21 mouse cellular contexts compared by ENCODE assay signal in the genomic region with DNA sequence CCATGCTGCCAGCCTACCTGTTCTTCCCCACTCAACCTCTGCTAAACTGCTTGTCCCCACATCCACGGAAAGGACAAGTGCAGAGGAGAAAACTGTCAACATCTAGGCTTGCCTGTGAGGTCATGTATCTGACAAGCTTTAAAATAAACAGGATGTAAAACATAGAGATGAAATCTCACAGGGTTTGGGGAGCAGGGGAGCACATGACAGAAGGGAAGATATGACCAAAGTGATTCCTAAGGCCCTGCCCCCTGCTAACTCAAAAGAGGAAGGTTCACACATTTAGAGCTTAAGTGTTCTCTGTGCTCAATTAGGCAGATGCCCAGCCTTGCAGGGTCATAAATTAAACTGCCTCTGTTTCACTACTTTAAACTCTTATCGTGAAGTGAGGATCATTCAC. TPM values are rescaled to one million over a fixed set of nuclear protein-coding genes. Genes with fewer than 3 reads are reported as not detected.
DNase-seq lines count a peak whose midpoint lies in the region; ATAC-seq and TF ChIP-seq lines count a peak whose summit lies in the region.
"Had no signal": no experiment of that assay in that cellular context is flagged by ENCODE, and none has a peak within 500 bp of the region (broad histone marks: within the 10 kb centered on the region; RNA-seq: fewer than 3 reads in every experiment).

No protein-coding gene starts in this region.

- whole genome bisulfite sequencing in limb, embryonic 10.5 days: 57% methylated on average over 2 of the region's 2 CpGs

- TF ChIP-seq CTCF in G1E (IDR thresholded peaks at IDR 0.05; ENCODE audit: low read depth, low read length): no peak

- peaks cover 38% of the 10 kb centered on the region for H3K4me1 ChIP-seq in G1E (ENCODE audit: insufficient read depth, low read depth, low read length)
- H3K4me1 ChIP-seq in limb, embryonic 10.5 days: no peaks in the 10 kb centered on the region
- H3K4me1 ChIP-seq: embryonic facial prominence, embryonic 13.5 days; heart, embryonic 12.5 days; limb, embryonic 13.5 days; lung, embryonic 15.5 days; midbrain, embryonic 15.5 days; neural tube, embryonic 13.5 days had no signal

- peak; percentile 80 for ATAC-seq in G1E (ENCODE audit: extremely low read depth, insufficient number of reproducible peaks, low FRiP score, poor library complexity, severe bottlenecking)
- ATAC-seq in granulocyte monocyte progenitor cell, adult 5-6 weeks (replicated peaks; ENCODE audit: poor library complexity, severe bottlenecking): peak; percentile 72
- ATAC-seq: hindbrain, postnatal 0 days; midbrain, embryonic 15.5 days had no signal

- no peaks in the 10 kb centered on the region for H3K36me3 ChIP-seq in G1E (replicated peaks)
- no peaks in the 10 kb centered on the region for H3K36me3 ChIP-seq in splenic B cell, adult 2 months (ENCODE audit: control insufficient read depth, insufficient read depth, low read length, poor library complexity, severe bottlenecking)
- no peaks in the 10 kb centered on the region for H3K36me3 ChIP-seq in limb, embryonic 10.5 days
- H3K36me3 ChIP-seq: embryonic facial prominence, embryonic 13.5 days; heart, embryonic 12.5 days; limb, embryonic 13.5 days; lung, embryonic 15.5 days; midbrain, embryonic 15.5 days; neural tube, embryonic 13.5 days had no signal

- H3K27me3 ChIP-seq in G1E (ENCODE audit: insufficient read depth, low read length): 0 out of 2 replicates have a peak, but pooled peaks cover 2% of the 10 kb centered on the region
- no peaks in the 10 kb centered on the region for H3K27me3 ChIP-seq in splenic B cell, adult 2 months (ENCODE audit: control insufficient read depth, insufficient read depth, low read length, poor library complexity, severe bottlenecking)
- no peaks in the 10 kb centered on the region for H3K27me3 ChIP-seq in limb, embryonic 10.5 days (ENCODE audit: low read depth, poor library complexity, severe bottlenecking)
- H3K27me3 ChIP-seq: embryonic facial prominence, embryonic 13.5 days; heart, embryonic 12.5 days; limb, embryonic 13.5 days; lung, embryonic 15.5 days; midbrain, embryonic 15.5 days; neural tube, embryonic 13.5 days had no signal

- no peaks in the 10 kb centered on the region; the same call in 1 of the 2 replicates for H3K9me3 ChIP-seq in G1E (replicated peaks)
- no peaks in the 10 kb centered on the region for H3K9me3 ChIP-seq in limb, embryonic 10.5 days (replicated peaks)
- H3K9me3 ChIP-seq: embryonic facial prominence, embryonic 13.5 days; limb, embryonic 13.5 days; lung, embryonic 15.5 days; midbrain, embryonic 15.5 days; neural tube, embryonic 13.5 days had no signal

- peak; percentile 27 for DNase-seq in lung, postnatal 36 days
- no peak for DNase-seq in lung, adult 18-20 months
- DNase-seq in G1E (ENCODE audit: low spot score): peak; percentile 39
- peak; percentile 88 for DNase-seq in splenic B cell, adult 2 months (ENCODE audit: low read depth, low spot score)
- DNase-seq in limb, embryonic 10.5 days (ENCODE audit: low spot score): no peak
- DNase-seq in frontal cortex, postnatal 14 days (ENCODE audit: low spot score in 2 of 2): no peak
- DNase-seq: cerebellum, adult 2 months; gastrocnemius, postnatal 25 days; heart, postnatal 36 days; kidney, adult 2 months; spleen, adult 18-20 months had no signal

- no peak overlapping the region for H3K4me3 ChIP-seq in G1E (ENCODE audit: low read depth, low read length)
- H3K4me3 ChIP-seq in limb, embryonic 10.5 days: no peak overlapping the region
- H3K4me3 ChIP-seq: embryonic facial prominence, embryonic 13.5 days; heart, embryonic 12.5 days; left cerebral cortex, adult 2 months; limb, embryonic 13.5 days; lung, embryonic 15.5 days; midbrain, embryonic 15.5 days; neural tube, embryonic 13.5 days had no signal

- H3K27ac ChIP-seq in limb, embryonic 10.5 days: no peak overlapping the region
- H3K27ac ChIP-seq: embryonic facial prominence, embryonic 13.5 days; hindbrain, postnatal 0 days; left cerebral cortex, adult 2 months; limb, embryonic 13.5 days; lung, embryonic 15.5 days; midbrain, embryonic 15.5 days; neural tube, embryonic 13.5 days had no signal

RNA-seq across cellular contexts. Expression of gene Fcrla, which starts 7.0 kb away (rescaled TPM):
- total RNA-seq in G1E (2014; fragmentation: Nextera tagmentation) (0.83 TPM in 1 of 2 replicates, not detected in the other), G1E (2017) (0.38 TPM in 1 of 2 replicates, not detected in the other)
- polyA plus RNA-seq in G1E (2012): 0.08 TPM in 1 of 2 replicates, not detected in the other
- not detected in 2 replicates for total RNA-seq in granulocyte monocyte progenitor cell, adult 5-6 weeks (2014; fragmentation: Nextera tagmentation)
- not detected in 2 replicates for total RNA-seq in granulocyte monocyte progenitor cell, adult 5-6 weeks (2017)
- polyA plus RNA-seq in limb, embryonic 10.5 days (2016; fragmentation: Nextera tagmentation; extraction: Ambion mirVana): not detected in 2 replicates
- total RNA-seq: gastrocnemius, postnatal 25 days; hindbrain, postnatal 0 days; left cerebral cortex, adult 2 months had no signal
- polyA plus RNA-seq: embryonic facial prominence, embryonic 13.5 days; hindbrain, postnatal 0 days; limb, embryonic 13.5 days; midbrain, embryonic 15.5 days; neural tube, embryonic 13.5 days had no signal

RNA-seq across cellular contexts. Expression of gene Fcrlb, which starts 21.6 kb away (rescaled TPM):
- total RNA-seq in G1E (2014; fragmentation: Nextera tagmentation) (not detected in 2 replicates), G1E (2017) (not detected in 2 replicates)
- not detected in 2 replicates for polyA plus RNA-seq in G1E (2012)
- total RNA-seq in granulocyte monocyte progenitor cell, adult 5-6 weeks (2014; fragmentation: Nextera tagmentation): not detected in 2 replicates
- total RNA-seq in granulocyte monocyte progenitor cell, adult 5-6 weeks (2017): not detected in 2 replicates
- not detected in 2 replicates for polyA plus RNA-seq in limb, embryonic 10.5 days (2016; fragmentation: Nextera tagmentation; extraction: Ambion mirVana)
- total RNA-seq: adrenal gland, adult 18-20 months; gastrocnemius, postnatal 25 days; heart, postnatal 36 days had no signal
- polyA plus RNA-seq: embryonic facial prominence, embryonic 13.5 days; heart, embryonic 12.5 days; lung, embryonic 15.5 days had no signal

RNA-seq across cellular contexts. Expression of gene Fcgr2b, which starts 42.0 kb away (rescaled TPM):
- total RNA-seq in G1E (2014; fragmentation: Nextera tagmentation) (5.5 and 5.8 TPM in 2 replicates), G1E (2017) (20.5 and 22.1 TPM in 2 replicates)
- polyA plus RNA-seq in G1E (2012): 0.24 and 0.46 TPM in 2 replicates
- 106 and 115 TPM in 2 replicates for total RNA-seq in granulocyte monocyte progenitor cell, adult 5-6 weeks (2014; fragmentation: Nextera tagmentation)
- 106 and 143 TPM in 2 replicates for total RNA-seq in granulocyte monocyte progenitor cell, adult 5-6 weeks (2017)
- polyA plus RNA-seq in limb, embryonic 10.5 days (2016; fragmentation: Nextera tagmentation; extraction: Ambion mirVana): 0.19 TPM in 1 of 2 replicates, not detected in the other

RNA-seq across cellular contexts. Expression of gene Dusp12, which starts 49.0 kb away (rescaled TPM):
- total RNA-seq in G1E (2014; fragmentation: Nextera tagmentation) (13.2 and 13.9 TPM in 2 replicates), G1E (2017) (10.0 TPM in 2 replicates)
- 14.0 and 14.4 TPM in 2 replicates for polyA plus RNA-seq in G1E (2012)
- total RNA-seq in granulocyte monocyte progenitor cell, adult 5-6 weeks (2014; fragmentation: Nextera tagmentation): 16.9 and 18.2 TPM in 2 replicates
- total RNA-seq in granulocyte monocyte progenitor cell, adult 5-6 weeks (2017): 10.3 and 10.9 TPM in 2 replicates
- polyA plus RNA-seq in limb, embryonic 10.5 days (2016; fragmentation: Nextera tagmentation; extraction: Ambion mirVana): 42.8 and 43.7 TPM in 2 replicates

RNA-seq across cellular contexts. Expression of gene Gm26620, which starts 49.5 kb away (rescaled TPM):
- total RNA-seq in G1E (2014; fragmentation: Nextera tagmentation) (1.1 and 1.3 TPM in 2 replicates), G1E (2017) (0.41 and 0.76 TPM in 2 replicates)
- polyA plus RNA-seq in G1E (2012): 0.90 and 0.91 TPM in 2 replicates
- total RNA-seq in granulocyte monocyte progenitor cell, adult 5-6 weeks (2014; fragmentation: Nextera tagmentation): not detected in 2 replicates
- total RNA-seq in granulocyte monocyte progenitor cell, adult 5-6 weeks (2017): not detected in 2 replicates
- 0.49 and 0.58 TPM in 2 replicates for polyA plus RNA-seq in limb, embryonic 10.5 days (2016; fragmentation: Nextera tagmentation; extraction: Ambion mirVana)

Comparison
In these comparisons a context has a peak if more than half of its experiments do, and no peak if none do; other contexts are left out.
1. DNase-seq: peak in lung, postnatal 36 days (single experiment), G1E (single experiment) and splenic B cell, adult 2 months (single experiment); none in lung, adult 18-20 months (0 of 2), limb, embryonic 10.5 days (single experiment) and frontal cortex, postnatal 14 days (0 of 2).
2. RNA of gene Fcgr2b, which starts 42.0 kb away (total RNA-seq): 106 to 143 TPM in granulocyte monocyte progenitor cell, adult 5-6 weeks; 5.5 to 22.1 TPM in G1E; every median in the first group is over 4 times any median in the second.